Mouse (Mus musculus) brain, adult 2 months (tissue): ENCODE data around the gene Zfp740.
A peak's percentile ranks its signal among the peaks of the same experiment; 100 is the strongest.
"Not testable (repeated sequence)": the region's sequence is repeated elsewhere in the genome, so short reads cannot be mapped to it uniquely, and the experiment has no call there.

ENCODE experiments used
- DNase-seq: peaks from one replicate; pipeline ENCODE4 v3.0.0; 2011; ENCODE audit warnings: low read depth, low spot score

Gene Zfp740

DNA sequence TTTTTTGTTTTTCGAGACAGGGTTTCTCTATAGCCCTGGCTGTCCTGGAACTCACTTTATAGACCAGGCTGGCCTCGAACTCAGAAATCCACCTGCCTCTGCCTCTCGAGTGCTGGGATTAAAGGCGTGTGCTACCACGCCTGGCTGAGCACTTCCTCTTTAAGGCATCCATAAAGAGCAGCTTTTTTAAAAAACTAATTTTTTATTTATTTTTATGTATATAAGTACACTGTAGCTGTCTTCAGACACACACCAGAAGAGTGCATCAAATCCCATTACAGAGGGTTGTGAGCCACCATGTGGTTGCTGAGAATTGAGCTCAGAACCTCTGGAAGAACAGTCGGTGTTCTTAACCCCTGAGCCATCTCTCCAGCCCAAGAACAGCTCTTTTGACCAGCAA lies 22.6 kb downstream of the Zfp740 start:
- not testable (repeated sequence) for DNase-seq

DNA sequence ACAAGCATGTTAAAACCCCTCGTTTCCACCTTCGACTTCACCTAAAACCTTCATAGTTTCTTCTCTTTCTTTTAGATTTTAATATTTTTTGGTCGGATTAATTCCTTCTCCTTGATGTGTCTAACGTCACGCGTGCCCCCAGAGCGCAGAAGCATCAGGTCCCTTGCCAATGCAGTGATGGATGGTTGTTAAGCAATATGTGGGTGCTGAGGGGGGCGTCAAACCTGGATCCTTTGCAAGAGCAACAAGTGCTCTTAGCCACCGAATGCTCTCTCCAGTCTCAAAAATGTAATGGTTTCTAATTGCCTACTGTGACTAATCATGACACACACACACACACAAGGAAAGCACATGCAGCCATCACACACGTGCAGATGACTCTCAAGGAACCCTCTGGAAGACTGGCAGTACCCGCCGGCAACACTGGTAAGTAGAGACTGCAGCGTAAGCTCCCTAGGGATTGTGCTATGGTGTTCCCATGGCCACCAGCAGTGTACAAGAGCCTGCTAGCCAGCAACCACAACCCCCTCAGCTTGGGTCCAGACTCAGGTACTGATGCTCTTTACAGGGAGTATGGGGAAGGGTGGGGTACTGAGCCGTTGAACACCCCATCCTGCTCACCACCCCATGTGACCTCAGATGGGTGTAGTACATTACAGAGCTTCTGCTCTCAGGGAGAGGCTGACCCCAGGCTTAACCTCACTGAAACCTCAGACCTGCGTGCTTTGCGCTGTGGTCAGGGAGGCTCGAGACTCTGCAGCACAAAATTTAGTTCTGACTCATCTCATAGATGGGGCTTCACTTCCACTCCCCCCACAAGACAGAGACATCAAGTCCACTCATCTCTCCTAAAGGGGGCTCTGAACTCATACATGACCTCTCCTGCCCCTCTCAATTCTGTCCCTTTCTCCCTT lies 27.6 kb downstream of the Zfp740 start:
- DNase-seq = no peak

DNA sequence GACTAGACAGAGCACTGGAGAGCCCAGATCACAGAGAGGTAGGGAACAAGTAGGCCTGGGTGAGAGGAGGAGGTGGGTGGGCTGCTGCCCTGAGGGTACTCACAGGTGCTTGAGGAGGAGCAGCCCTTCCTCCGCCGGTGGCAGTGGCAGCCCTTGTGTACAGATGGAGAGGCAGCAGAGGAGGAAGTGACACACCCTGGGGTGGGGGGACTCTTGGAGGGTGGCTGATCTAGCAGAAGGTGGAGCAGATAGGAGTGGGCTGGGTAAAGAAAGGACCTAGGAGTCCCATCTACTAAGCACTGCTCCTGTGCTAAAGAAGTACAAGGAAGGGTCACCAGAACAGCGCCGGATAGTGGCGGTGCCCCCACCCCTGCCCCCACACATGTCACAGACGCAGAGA lies 28.7 kb downstream of the Zfp740 start, which contains the start of gene Itgb7:
Itgb7 (minus strand) TSS at position 197 of the 400 bp plus-strand sequence.
- no peak for DNase-seq

DNA sequence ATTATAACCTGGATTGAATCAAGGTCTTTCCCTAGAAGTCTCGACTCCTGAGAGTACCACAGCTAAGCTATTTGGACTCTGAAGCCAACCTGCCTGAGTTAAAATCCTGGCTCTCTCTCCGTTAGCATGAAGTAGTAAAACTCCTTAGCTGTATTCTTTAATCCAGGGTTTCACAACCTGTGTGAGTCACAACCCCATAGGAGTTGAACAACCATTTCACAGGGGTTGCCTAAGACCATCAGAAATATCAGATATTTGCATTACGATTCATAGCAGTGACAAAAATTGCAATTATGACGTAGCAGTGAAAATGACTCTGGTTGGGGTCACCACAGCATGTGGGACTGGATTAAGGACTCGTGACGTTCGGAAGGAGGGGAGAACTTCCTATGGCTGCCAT lies 29.7 kb downstream of the Zfp740 start:
- no peak for DNase-seq

DNA sequence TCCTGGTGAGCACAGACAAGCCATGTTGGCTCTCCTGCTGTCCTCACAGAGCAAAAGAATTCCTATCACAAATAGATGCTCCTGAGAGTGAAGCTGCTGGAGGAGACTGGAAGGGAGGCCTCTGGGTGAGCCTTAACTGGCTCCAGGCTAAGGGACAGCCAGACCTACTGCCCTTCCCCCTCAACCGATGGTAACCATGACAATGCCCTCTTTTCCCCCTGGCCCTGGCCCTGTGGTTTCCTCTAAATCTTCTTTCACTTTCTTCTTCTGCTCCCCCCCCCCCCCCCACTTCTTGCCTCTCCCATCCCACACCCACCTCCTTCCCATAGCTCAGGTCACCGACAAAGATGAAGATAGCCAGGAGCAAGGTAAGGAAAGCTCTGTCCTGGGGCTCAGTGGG lies 30.8 kb downstream of the Zfp740 start:
- no peak for DNase-seq

DNA sequence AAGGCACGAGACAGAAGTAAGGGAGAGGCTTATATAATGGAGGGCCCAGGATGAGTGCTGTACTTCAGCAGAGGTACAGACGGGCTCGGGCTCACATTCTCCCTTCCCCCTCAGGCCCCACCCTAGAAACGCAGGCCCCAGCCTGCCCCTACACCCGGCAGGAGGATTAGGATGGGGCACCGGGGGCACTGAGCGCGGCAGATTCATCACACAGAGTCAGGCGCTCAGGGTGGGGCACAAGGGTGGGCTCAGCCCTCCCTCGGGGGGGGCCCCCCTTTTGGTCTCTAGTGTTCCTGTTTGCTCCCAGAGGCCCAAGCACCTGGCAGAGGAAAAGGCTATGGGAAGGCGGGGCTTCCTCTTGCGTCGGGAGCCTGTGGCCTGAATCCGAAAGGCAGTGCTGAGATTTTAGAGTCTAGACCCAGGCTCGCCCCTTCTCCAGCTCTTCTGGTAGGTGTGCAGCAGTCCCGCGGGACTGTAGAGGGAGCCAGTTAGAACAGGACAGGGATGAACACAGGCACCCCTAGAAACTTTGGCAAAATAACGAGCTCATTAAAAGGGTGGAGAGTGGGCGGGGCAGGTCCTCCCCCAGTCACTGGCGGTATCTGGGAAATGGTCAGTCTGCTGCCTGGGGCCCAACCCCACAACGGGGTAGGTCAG lies 32.5 kb downstream of the Zfp740 start:
- no peak for DNase-seq

DNA sequence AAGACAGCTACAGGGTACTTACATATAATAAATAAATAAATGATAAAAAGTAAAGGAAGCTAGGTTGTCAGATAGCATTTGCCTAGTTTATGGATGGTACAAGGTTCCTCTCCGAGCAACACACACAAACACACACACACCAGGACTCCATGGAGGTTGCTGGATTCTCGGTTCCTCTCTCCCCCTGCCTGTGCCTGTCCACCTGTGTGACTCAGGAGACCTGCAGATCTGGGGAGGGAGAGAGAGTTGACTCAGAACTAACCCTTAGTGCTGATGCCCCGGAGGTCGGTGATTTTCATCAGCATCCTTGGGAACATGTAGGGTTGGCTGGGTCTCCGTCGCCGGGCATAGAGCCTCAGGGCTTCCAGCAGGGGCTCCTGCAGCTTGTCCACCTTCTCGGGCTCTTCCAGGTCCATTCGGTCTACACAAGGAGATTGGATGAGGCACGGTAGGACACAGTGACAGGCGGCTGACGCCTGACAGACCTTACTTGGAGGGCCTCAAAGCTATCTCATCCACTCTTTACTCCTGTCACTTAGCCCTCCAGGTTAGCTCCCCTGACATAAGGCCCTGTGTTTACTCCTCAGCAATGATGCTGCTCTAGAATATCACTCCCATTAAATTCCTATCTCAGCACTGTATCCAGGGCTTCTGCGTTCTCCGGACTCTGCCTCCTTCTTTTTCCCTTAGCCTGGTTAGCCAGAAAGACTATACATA lies 35.7 kb downstream of the Zfp740 start:
- no peak for DNase-seq

DNA sequence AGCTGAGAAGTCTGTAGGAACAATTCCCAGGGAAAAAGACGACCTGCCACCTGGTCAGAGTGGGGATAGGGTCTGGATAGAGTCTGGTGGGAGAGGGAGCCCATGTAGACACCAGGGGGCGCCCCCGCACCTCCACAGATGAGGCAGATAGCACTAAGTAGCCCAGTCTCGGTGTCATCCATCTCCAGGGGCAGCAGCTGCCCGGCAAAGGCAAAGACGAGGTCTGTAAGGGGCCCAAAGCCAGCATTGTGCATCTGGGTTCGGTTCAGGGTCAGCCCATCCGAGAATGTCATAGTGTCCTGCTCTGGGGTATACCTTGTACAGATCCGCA lies 36.2 kb downstream of the Zfp740 start:
- DNase-seq = peak; percentile 78

DNA sequence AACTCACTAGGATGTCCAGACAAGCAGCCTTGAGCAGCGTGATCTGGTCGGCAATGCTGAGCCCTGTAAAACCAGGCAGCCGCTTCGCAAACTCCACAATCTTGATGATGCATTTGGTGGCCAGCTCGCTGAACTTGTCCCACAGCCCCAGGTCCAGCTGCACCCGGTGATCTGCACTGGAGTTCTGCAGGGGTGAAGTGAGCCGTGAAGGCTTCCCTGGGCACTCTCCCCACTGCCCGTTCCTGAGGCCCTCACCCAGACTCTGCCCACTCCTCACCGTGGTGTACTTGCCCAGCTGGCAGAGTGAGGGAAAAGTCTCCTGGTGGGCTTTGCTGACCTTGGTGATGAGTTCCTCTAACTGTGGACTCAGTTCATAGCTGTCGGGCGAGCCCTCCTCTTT lies 36.8 kb downstream of the Zfp740 start:
- no peak for DNase-seq

DNA sequence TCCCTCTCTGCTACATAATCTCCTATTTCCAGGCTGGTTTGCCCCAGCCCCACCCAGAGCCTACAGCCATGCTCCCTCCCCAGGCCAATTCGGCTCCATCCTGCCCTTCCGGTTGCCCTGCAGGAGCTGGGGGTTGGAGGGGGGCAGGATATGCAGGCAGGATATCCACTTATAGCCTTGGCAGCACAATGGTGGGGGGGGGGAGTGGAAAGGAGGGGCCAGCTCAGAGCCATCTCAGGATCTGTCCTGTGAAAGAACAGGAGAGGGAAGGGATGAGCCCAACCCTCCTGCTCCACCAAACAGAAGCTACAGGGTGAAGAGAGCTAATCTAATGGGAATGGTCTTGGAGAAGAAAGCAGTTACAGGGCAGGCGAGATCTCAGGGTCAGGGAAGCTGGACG lies 37.6 kb downstream of the Zfp740 start:
- no peak for DNase-seq

DNA sequence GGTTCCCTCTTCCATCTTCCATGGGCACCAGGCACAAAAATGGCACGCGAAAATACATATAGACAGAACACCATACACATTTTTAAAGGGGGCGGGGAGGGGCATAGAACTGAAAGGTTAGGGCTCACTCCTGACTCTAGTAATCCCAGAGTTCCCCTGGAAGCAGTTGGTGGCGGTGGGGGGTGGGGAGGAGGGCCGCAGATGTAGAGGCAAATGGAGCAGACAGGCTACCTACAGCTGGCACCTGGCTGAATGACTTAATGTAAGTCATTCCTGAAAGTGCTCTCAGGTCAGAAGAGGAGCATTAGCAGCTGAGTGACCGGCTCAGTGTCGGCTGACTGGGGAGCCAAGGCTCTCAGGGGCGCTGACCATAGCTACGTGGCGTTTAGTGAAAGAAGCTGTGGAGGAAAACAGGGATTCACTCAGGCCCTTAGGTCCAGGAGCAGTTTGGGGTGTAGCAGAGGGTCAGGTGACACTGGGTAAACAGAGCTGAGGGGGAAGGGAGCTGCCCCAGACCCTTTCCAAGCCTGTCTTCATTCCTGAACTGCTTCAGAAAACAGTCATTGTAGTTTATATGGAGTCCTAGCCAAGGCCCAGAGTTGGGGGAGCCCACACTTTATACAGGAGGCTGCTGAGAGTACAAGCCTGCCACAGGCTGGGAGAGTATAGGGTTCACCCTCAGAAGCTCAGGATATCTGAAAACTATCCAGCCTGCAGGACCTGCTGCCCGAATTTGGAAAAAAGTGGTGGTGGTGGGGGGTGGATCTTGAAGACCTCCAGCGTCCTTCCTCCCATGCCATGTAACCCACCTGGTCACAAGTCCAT lies 39.6 kb downstream of the Zfp740 start:
- DNase-seq = no peak

DNA sequence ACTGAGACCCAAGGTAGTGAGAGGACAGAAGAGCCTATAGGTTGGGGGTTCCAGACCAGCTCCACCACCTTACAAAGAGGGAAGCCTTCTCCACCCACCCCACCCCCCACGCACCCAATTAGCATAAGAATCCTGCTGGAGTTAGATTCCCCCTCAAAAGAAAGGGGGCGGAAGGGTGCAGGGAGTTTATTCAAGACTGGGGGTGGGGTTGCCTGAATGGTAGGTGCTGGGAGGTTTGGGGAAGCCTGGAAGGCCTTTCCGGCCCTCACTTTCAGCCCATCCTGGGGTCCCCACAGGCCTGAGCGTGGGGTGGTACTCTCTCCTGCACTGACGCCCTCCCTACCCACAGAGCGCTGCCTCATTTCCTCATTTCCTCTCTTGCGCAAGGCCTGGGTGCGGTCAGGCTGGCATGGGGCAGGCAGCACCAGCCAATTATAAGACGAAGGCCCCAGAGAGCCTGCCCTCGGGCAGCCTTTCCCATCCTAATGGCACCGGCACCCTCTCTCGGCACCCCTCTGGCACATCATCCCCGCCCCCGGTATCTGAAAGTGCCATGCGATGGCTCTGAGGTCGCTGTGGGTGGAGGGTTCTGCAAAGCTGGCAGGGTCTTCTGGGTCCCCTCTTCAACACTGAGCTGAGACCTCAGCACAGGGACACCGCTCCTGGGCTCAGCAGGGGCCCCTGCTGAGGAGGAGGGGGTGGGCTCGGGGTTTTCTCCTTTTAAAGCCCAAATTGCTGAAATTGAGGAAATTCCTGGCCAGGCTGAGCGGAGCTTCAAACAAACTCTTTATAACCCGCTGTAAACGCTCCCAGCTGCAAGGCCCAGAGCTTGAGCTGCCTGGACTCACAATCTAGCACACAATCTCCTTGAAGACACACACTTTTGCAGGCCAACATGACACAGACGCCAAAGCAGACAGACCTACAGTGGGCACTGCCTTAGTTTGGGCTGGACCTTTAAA lies 40.5 kb downstream of the Zfp740 start:
- no peak for DNase-seq

DNA sequence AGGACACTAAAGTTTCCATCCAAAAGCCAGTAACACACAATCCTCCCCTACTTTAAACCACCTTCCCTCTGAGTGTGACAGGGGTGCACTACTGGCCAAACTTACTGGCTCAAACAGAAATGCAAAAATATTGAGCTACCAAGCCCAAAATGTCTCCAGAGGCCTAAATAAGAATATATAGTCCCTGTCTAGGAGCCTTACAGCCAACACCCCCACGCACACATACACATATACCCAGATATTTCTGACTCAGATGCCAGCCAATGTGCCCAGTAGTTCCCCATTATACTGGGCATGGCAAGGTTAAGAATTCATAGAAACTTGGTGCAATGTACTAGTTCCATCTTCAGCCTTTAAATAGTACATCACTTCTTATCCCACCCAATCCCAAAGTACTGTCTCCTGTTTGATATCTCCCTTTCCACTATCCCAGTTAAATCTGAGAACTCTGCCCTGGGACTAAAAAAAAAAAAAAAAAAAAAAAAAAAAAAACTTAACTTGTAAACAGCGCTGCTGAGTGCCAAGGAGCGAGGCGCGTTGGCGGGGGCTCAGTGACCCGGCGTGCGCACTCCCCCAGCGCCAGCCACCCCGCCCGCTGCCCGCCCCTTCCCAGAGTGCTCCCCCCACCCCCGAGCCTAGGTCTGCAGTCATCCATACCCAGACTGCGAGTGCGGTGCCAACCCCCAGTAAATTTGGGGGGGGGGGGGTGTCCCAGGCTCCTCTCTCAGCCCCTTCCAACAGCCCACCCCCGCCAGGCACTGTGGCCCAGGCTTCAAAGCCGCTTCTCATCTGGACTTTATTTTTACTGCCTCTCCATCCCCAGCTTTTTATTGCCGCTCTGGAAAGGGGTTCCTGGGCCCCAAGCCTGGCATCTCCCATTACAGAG lies 41.5 kb downstream of the Zfp740 start:
- no peak for DNase-seq

DNA sequence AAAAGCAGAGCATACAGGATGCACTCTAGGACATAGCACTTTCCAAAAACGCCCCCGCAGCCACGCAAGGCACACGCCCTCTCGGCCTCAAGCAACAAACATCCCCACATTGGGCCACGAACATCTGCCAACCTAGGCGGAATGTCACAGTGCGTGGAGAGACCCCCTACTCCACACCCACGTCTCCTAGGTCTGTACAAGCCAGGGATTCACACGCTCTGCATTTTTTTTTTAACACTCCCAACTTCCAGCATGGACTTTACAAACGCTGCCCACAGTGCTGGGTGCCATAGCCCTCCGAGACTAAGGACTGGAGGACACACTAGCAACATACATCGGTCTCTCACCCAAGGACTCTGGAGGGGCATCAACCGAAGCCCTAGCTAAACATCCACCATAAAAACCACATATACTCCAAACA lies 42.4 kb downstream of the Zfp740 start:
- no peak for DNase-seq

DNA sequence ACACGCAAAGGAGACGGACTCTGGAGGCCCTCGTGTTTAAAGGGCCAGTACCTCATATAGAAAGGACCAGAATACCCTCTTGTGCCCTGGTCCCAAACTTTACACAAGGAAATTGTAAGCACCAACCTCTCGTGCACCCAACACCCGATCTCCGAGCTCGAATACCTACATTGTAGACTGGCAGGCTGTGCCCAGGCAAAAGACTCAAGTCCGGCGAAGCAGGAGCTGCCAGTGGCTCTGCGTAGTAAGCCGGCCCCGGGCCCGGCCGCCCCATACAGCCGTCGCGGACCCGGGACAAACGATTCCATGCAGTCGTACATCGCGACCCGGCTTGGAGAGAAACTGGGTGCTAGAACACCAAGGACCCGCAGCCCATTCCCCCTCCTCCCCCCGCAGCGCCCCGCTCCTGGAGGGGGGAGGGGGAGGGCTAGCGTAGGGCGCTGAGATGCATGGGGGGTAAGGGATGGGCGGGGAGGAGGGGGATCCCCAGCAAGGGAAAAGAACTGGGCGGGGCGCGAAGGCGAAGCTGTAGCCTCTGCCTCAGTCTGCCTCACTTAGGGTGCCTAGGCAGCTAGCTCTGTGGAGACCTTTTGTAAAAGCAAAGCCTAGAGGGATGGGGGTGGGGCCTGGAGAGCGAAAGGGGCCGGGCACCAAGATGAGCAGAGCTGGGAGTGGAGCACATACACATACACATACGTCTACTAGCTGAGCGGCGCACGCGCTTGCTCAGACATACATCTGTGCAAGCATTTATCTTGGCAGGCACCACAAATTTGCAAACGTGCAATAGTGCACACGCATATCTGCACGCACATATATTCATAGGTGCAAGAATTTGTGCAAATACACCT lies 43.1 kb downstream of the Zfp740 start:
- peak; percentile 94 for DNase-seq

DNA sequence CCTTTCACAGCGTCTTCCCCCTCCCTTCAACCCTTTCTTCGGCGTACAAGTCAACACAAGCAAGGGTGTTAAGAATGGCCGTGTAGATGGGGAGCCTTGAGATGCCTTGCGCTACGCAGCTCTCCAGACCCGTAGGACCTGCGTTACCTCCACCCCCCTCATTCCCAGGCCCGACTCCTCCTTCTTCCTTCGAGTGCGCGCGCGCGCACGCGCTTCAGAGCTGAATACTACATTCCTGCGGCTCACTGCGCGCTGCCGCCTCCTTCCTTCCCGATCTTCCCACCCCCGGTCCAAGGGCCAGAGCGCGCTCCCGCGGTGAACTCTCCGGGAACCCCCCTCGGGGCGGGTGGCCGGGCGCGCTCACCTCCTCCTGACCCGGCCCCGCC lies 43.8 kb downstream of the Zfp740 start:
- peak; percentile 96 for DNase-seq

DNA sequence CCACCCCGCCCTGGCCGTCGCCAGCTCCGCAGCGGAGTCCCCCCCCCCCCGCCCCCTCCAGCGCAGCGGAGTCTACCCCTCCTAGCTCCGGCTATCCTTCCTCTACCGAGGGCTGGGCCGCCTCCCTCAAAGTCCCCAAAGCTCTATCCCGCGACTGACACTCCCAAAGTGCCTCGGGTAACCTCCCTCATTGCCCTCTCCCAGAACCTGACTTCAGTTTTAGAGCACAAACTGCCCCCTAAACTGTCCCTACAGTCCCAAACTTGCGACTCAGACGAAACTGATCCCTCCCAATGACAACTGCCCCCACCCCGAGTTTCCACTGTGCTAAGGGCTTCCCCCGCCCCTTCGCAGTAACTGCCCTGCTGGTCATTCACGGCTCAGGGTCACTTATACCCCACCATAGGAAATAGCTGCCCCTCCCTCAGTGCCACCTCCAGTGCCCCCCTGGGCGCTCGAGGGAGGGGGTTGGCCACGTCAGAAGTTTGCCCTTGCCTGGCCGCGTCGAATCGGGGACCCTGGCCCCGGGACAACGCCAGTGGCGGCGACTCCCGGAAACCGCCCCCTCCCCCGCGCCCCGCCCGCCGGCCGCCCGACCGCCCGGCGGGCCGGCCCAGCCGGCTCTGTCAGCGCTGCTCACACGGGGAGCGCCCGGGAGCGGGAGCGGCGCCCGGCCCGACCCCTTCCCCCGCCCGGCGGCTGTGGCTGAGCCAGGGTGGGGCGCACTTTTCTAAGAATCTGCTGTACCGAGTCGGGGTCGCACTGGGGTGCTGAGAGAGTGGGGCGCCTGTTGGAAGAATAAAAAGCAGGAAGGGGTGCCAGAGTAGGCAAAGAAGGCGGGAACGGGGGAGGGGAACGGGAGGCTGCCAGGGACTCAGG lies 44.4 kb downstream of the Zfp740 start:
- DNase-seq = no peak
